27 mouse cellular contexts compared by ENCODE assay signal in the genomic region with DNA sequence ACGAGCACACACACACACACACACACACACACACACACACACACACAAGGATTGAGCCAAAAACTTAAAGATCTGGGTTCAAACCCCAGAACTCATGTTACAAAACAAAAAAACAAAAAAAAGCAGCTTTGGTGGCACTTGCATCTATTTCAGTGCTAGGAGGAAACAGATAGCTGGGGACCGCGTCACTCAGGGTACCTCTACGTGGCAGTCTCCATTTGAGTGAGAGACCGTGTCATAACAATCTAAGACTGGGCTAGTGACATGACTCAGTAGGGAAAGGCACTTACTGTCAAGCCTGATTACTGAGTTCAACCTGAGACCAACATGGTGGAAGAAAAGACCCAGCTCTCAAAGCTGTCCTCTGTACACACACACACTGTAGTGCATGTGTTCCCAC. TPM values are rescaled to one million over a fixed set of nuclear protein-coding genes. Genes with fewer than 3 reads are reported as not detected.
A peak's percentile ranks its signal among the peaks of the same experiment; 100 is the strongest.
DNase-seq lines count a peak whose midpoint lies in the region; ATAC-seq lines count a peak whose summit lies in the region.
"Had no signal": no experiment of that assay in that cellular context is flagged by ENCODE, and none has a peak within 500 bp of the region (broad histone marks: within the 10 kb centered on the region; RNA-seq: fewer than 3 reads in every experiment).

No protein-coding gene starts in this region.

- no peaks in the 10 kb centered on the region for H3K27me3 ChIP-seq in intestine, embryonic 14.5 days (replicated peaks; ENCODE audit: control insufficient read depth, insufficient read depth, low read length)
- no peaks in the 10 kb centered on the region for H3K27me3 ChIP-seq in intestine, embryonic 16.5 days (replicated peaks; ENCODE audit: control insufficient read depth, insufficient read depth, low read length)
- H3K27me3 ChIP-seq in megakaryocyte, embryonic 14.5 days (replicated peaks), result no peaks in the 10 kb centered on the region
- H3K27me3 ChIP-seq: heart, embryonic 12.5 days; heart, embryonic 15.5 days; hindbrain, embryonic 13.5 days; Patski had no signal

- no peaks in the 10 kb centered on the region for H3K9me3 ChIP-seq in intestine, embryonic 14.5 days (ENCODE audit: control insufficient read depth, low read length)
- H3K9me3 ChIP-seq in intestine, embryonic 16.5 days (ENCODE audit: control insufficient read depth, low read length), result no peaks in the 10 kb centered on the region
- no peaks in the 10 kb centered on the region for H3K9me3 ChIP-seq in megakaryocyte, embryonic 14.5 days
- H3K9me3 ChIP-seq: forebrain, embryonic 10.5 days; G1E; heart, embryonic 12.5 days; heart, embryonic 15.5 days; hindbrain, embryonic 10.5 days; hindbrain, embryonic 13.5 days had no signal

- H3K4me1 ChIP-seq in intestine, embryonic 14.5 days (replicated peaks; ENCODE audit: control insufficient read depth, insufficient read depth, low read length), result peaks cover 26% of the 10 kb centered on the region
- peaks cover 22% of the 10 kb centered on the region for H3K4me1 ChIP-seq in intestine, embryonic 16.5 days (ENCODE audit: control insufficient read depth, insufficient read depth, low read length)
- H3K4me1 ChIP-seq in megakaryocyte, embryonic 14.5 days, result peaks cover 40% of the 10 kb centered on the region

- H3K27ac ChIP-seq in intestine, embryonic 14.5 days (ENCODE audit: low read depth), result peak overlapping the region; percentile 97
- H3K27ac ChIP-seq in intestine, embryonic 16.5 days (ENCODE audit: low read length), result no peak overlapping the region; the same call in 1 of the 2 replicates
- H3K27ac ChIP-seq: hindbrain, embryonic 10.5 days; hindbrain, embryonic 13.5 days had no signal

- H3K4me3 ChIP-seq in intestine, embryonic 14.5 days (ENCODE audit: low read depth, low read length), result no peak overlapping the region
- H3K4me3 ChIP-seq in intestine, embryonic 16.5 days (ENCODE audit: low read length), result no peak overlapping the region
- peak overlapping the region; percentile 14 for H3K4me3 ChIP-seq in megakaryocyte, embryonic 14.5 days (replicated peaks)
- H3K4me3 ChIP-seq: heart, embryonic 12.5 days; heart, embryonic 15.5 days; hindbrain, embryonic 13.5 days had no signal

- H3K9ac ChIP-seq in intestine, embryonic 14.5 days (ENCODE audit: low read length), result no peak overlapping the region
- H3K9ac ChIP-seq in intestine, embryonic 16.5 days (ENCODE audit: low read depth, low read length), result no peak overlapping the region
- H3K9ac ChIP-seq: forebrain, postnatal 0 days; heart, embryonic 12.5 days; heart, embryonic 15.5 days; hindbrain, embryonic 13.5 days had no signal

- ATAC-seq in intestine, embryonic 14.5 days (replicated peaks; ENCODE audit: low FRiP score, low TSS enrichment, low read depth), result no peak
- no peak for ATAC-seq in intestine, embryonic 16.5 days
- no peak for ATAC-seq in megakaryocyte, adult 5-6 weeks (ENCODE audit: poor library complexity, severe bottlenecking)
- 0 out of 2 replicates have a peak, but pooled peaks have one; percentile 17 for ATAC-seq in granulocyte monocyte progenitor cell, adult 5-6 weeks (replicated peaks; ENCODE audit: poor library complexity, severe bottlenecking)
- ATAC-seq: forebrain, embryonic 14.5 days; forebrain, postnatal 0 days; hindbrain, embryonic 16.5 days; inflammation-experienced regulatory T-cells, adult 6 months; Patski had no signal

- DNase-seq in intestine, embryonic 14.5 days (ENCODE audit: low spot score), result no peak
- DNase-seq in left cerebral cortex, adult 11 months (ENCODE audit: low spot score), result no peak
- DNase-seq in kidney, postnatal 36 days, result no peak
- DNase-seq: adrenal gland, adult 2 months; adrenal gland, postnatal 14 days; cerebellum, adult 11 months; cerebellum, adult 2 months; cerebellum, postnatal 10 days; forebrain, postnatal 0 days; gastrocnemius, postnatal 25 days; heart, postnatal 10 days; heart, postnatal 36 days; kidney, adult 11 months had no signal

- peaks cover 5% of the 10 kb centered on the region; the same call in 1 of the 2 replicates for H3K36me3 ChIP-seq in intestine, embryonic 14.5 days (ENCODE audit: control insufficient read depth, insufficient read depth, low read length)
- no peaks in the 10 kb centered on the region for H3K36me3 ChIP-seq in intestine, embryonic 16.5 days (ENCODE audit: control insufficient read depth, insufficient read depth, low read length)
- H3K36me3 ChIP-seq in megakaryocyte, embryonic 14.5 days (replicated peaks; ENCODE audit: low read length), result peaks cover 6% of the 10 kb centered on the region
- H3K36me3 ChIP-seq: forebrain, embryonic 10.5 days; heart, embryonic 12.5 days; heart, embryonic 15.5 days; hindbrain, embryonic 10.5 days; hindbrain, embryonic 13.5 days had no signal

- H3K4me2 ChIP-seq in intestine, embryonic 14.5 days (ENCODE audit: low read length), result no peak overlapping the region
- no peak overlapping the region for H3K4me2 ChIP-seq in intestine, embryonic 16.5 days (ENCODE audit: low read depth, low read length)
- H3K4me2 ChIP-seq: hindbrain, embryonic 13.5 days had no signal

- 89% methylated on average over 5 of the region's 5 CpGs for WGBS in intestine, embryonic 14.5 days
- WGBS in intestine, embryonic 16.5 days, result 81% methylated on average over 5 of the region's 5 CpGs

RNA-seq across cellular contexts. Expression of gene Srf, which starts 2.2 kb away (rescaled TPM):
- 11.9 and 12.4 TPM in 2 replicates for polyA plus RNA-seq in intestine, embryonic 14.5 days (2014; fragmentation: Nextera tagmentation; extraction: Ambion mirVana)
- polyA plus RNA-seq in intestine, embryonic 16.5 days (2015; fragmentation: Nextera tagmentation; extraction: Ambion mirVana), result 4.9 and 5.9 TPM in 2 replicates
- 148 and 196 TPM in 2 replicates for polyA plus RNA-seq in megakaryocyte, embryonic 14.5 days (2012; ENCODE audit: insufficient read depth, low replicate concordance)
- 28.5 and 34.0 TPM in 2 replicates for total RNA-seq in megakaryocyte, adult 5-6 weeks (2015)
- 23.7 and 36.3 TPM in 2 replicates for total RNA-seq in megakaryocyte, adult 5-6 weeks (2017)
- 27.4 and 42.7 TPM in 2 replicates for total RNA-seq in granulocyte monocyte progenitor cell, adult 5-6 weeks (2014; fragmentation: Nextera tagmentation)
- 29.6 and 47.7 TPM in 2 replicates for total RNA-seq in granulocyte monocyte progenitor cell, adult 5-6 weeks (2017)

RNA-seq across cellular contexts. Expression of gene Cul9, which starts 12.0 kb away (rescaled TPM):
- 3.8 and 3.9 TPM in 2 replicates for polyA plus RNA-seq in intestine, embryonic 14.5 days (2014; fragmentation: Nextera tagmentation; extraction: Ambion mirVana)
- 2.8 and 3.0 TPM in 2 replicates for polyA plus RNA-seq in intestine, embryonic 16.5 days (2015; fragmentation: Nextera tagmentation; extraction: Ambion mirVana)
- 2.4 and 6.0 TPM in 2 replicates for polyA plus RNA-seq in megakaryocyte, embryonic 14.5 days (2012; ENCODE audit: insufficient read depth, low replicate concordance)
- 2.7 and 4.3 TPM in 2 replicates for total RNA-seq in megakaryocyte, adult 5-6 weeks (2015)
- 1.7 and 4.4 TPM in 2 replicates for total RNA-seq in megakaryocyte, adult 5-6 weeks (2017)
- 14.2 and 34.8 TPM in 2 replicates for total RNA-seq in granulocyte monocyte progenitor cell, adult 5-6 weeks (2014; fragmentation: Nextera tagmentation)
- total RNA-seq in granulocyte monocyte progenitor cell, adult 5-6 weeks (2017), result 7.5 and 8.9 TPM in 2 replicates

Comparison
In these comparisons a context has a peak if more than half of its experiments do, and no peak if none do; other contexts are left out.
1. RNA of gene Srf, which starts 2.2 kb away (polyA plus RNA-seq): 148 to 196 TPM in megakaryocyte, embryonic 14.5 days; 11.9 to 12.4 TPM in intestine, embryonic 14.5 days and 4.9 to 5.9 TPM in intestine, embryonic 16.5 days; every median in the first group is over 10 times any median in the second.